Mouse (Mus musculus) left cerebral cortex, adult 8-10 months (tissue): Measurements from ENCODE around the gene Slc25a41. TPM values are rescaled to one million over a fixed set of nuclear protein-coding genes. Genes with fewer than 3 reads are reported as not detected.

ENCODE experiments used
- DNase-seq, 2 experiments: peaks; one replicate each; pipeline ENCODE4 v3.0.0; 2022; ENCODE audit warnings: low spot score in 2 of 2
- total RNA-seq, 4 experiments: library from RNA; stranded (reverse); gene quantifications; 2 replicates each; pipeline ENCODE4 v1.2.4; 2022

The Slc25a41 gene
- total RNA-seq, 4 experiments from 2014 or later = 0.30 TPM; not detected in 3

GRCm38 (mm10) chr17:56995046-56995445 lies 46.4 kb downstream of the Slc25a41 start:
- DNase-seq = no peak

GRCm38 (mm10) chr17:56990966-56991365 lies 50.5 kb downstream of the Slc25a41 start:
- DNase-seq = peak in 1 of 2 experiments; percentile 5

GRCm38 (mm10) chr17:56990115-56990746 lies 51.2 kb downstream of the Slc25a41 start, which contains the start of gene Clpp:
Clpp (plus strand) TSS chr17:56990305.
- DNase-seq = peak; percentile 82 to 94

- DNase-seq = peak in 1 of 2 experiments; percentile 81
These were observed 51.9 kb downstream of the Slc25a41 start for GRCm38 (mm10) chr17:56989467-56990114.

- no peak for DNase-seq
These were observed 52.5 kb downstream of the Slc25a41 start for GRCm38 (mm10) chr17:56988921-56989430.

GRCm38 (mm10) chr17:56988441-56988840 lies 53.0 kb downstream of the Slc25a41 start:
- no peak for DNase-seq

- DNase-seq = no peak
These were observed 55.2 kb downstream of the Slc25a41 start for GRCm38 (mm10) chr17:56986105-56986805.

GRCm38 (mm10) chr17:56985656-56986055 lies 55.8 kb downstream of the Slc25a41 start:
- DNase-seq = no peak

- DNase-seq = no peak
These were observed 56.6 kb downstream of the Slc25a41 start for GRCm38 (mm10) chr17:56984886-56985285.

Other genes with a start within 250 kb of the Slc25a41 start
- 1 to 10 TPM; 2.1 to 4.1 (median 3.1) TPM for gene Rfx2, start 210.6 kb downstream of the Slc25a41 start, total RNA-seq
- gene Acsbg2, start 167.2 kb downstream of the Slc25a41 start, total RNA-seq = not detected
- under 1 TPM; 0.13 to 0.22 (median 0.17) TPM for gene 1700061G19Rik, start 166.2 kb downstream of the Slc25a41 start, total RNA-seq
- gene Mllt1, start 106.2 kb downstream of the Slc25a41 start, total RNA-seq = 10 to 100 TPM; 67.0 to 82.3 (median 70.8) TPM
- not detected for gene Acer1, start 59.5 kb downstream of the Slc25a41 start, total RNA-seq
- 10 to 100 TPM; 60.6 to 69.6 (median 65.4) TPM for gene Clpp, start 51.3 kb downstream of the Slc25a41 start, total RNA-seq
- gene Alkbh7, start 44.3 kb downstream of the Slc25a41 start, total RNA-seq = 10 to 100 TPM; 24.4 to 27.2 (median 26.1) TPM
- gene Pspn, start 41.6 kb downstream of the Slc25a41 start, total RNA-seq = not detected
- gene Gtf2f1, start 30.4 kb downstream of the Slc25a41 start, total RNA-seq = 10 to 100 TPM; 65.0 to 65.5 (median 65.2) TPM
- under 1 TPM in 3 of 4 experiments, not detected in 1; 0.48 to 0.65 (median 0.53) TPM for gene Gm17949, start 30.2 kb downstream of the Slc25a41 start, total RNA-seq
- gene Khsrp, start 10.1 kb downstream of the Slc25a41 start, total RNA-seq = 100 to 1,000 TPM; 101 to 104 (median 102) TPM
- 1 to 10 TPM in 3 of 4 experiments, under 1 TPM in 1; 0.51 to 2.6 (median 1.7) TPM for gene Crb3, start 17.5 kb upstream of the Slc25a41 start, total RNA-seq
- 100 to 1,000 TPM; 313 to 347 (median 323) TPM for gene Slc25a23, start 18.2 kb upstream of the Slc25a41 start, total RNA-seq
- 1 to 10 TPM; 1.1 to 3.9 (median 2.5) TPM for gene Dennd1c, start 36.9 kb upstream of the Slc25a41 start, total RNA-seq
- 100 to 1,000 TPM; 607 to 698 (median 653) TPM for gene Tubb4a, start 46.1 kb upstream of the Slc25a41 start, total RNA-seq
- gene Tnfsf9, start 63.7 kb upstream of the Slc25a41 start, total RNA-seq = under 1 TPM; 0.39 to 0.84 (median 0.63) TPM
- gene Cd70, start 108.1 kb upstream of the Slc25a41 start, total RNA-seq = under 1 TPM in 1 of 4 experiments, not detected in 3; 0.55 TPM
- not detected for gene Tnfsf14, start 152.5 kb upstream of the Slc25a41 start, total RNA-seq
- gene C3, start 186.5 kb upstream of the Slc25a41 start, total RNA-seq = 1 to 10 TPM in 3 of 4 experiments, under 1 TPM in 1; 0.94 to 3.9 (median 1.3) TPM
- gene Gpr108, start 206.8 kb upstream of the Slc25a41 start, total RNA-seq = 10 to 100 TPM; 26.5 to 27.8 (median 27.5) TPM
- gene Trip10, start 207.8 kb upstream of the Slc25a41 start, total RNA-seq = 1 to 10 TPM; 6.9 to 9.1 (median 8.1) TPM
- gene Vav1, start 237.4 kb upstream of the Slc25a41 start, total RNA-seq = 1 to 10 TPM; 2.9 to 9.2 (median 5.0) TPM